Mouse (Mus musculus) spleen, postnatal 4 days (tissue): ENCODE measurements around the gene Rrp36.

Experiments
- DNase-seq, 2 experiments: peaks; one replicate each; pipeline ENCODE4 v3.0.0; 2022; ENCODE audit warnings: low spot score in 2 of 2

The Rrp36 gene

GRCm38 (mm10) chr17:46673850-46674529, at the start of gene Rrp36:
Gene Rrp36 (minus strand): TSS chr17:46674352.
- DNase-seq, result peak; percentile 88 to 92

- no peak for DNase-seq
These were observed 46.9 kb upstream of the Rrp36 start for GRCm38 (mm10) chr17:46721077-46721476.

DNA sequence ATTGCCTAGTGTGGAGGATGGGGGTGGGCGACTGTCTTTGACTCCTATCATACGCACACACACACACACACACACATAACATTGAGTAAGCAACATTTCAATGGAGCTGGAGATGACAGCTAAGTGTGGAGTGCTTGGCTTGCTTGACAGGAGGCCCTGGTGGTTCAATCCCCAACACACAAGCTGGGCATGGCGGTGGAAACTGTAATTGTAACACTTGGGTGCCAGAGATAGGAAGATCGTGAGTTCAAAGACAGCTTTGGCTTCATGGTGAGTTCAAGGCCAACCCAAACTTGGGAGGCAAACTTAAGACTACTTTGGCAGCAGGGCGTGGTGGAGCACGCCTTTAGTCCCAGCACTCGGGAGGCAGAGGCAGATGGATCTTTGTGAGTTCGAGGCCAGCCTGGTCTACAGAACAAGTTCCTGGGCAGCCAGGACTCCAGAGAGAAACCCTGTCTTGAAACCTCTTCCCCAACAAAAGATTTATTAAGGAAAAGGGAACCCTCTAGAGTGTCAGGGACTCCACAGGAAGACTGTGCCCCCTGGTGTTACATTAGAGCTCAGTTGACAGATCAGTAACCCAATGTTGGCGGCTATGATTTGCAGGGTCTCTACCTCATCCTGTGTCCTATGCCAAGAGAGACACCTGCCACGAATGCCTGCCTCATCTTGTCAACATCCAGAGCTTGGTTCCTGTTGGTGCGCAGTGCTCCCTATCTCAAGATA, 40.8 kb upstream of the Rrp36 start:
- DNase-seq, result no peak

- no peak for DNase-seq
These were observed 39.7 kb upstream of the Rrp36 start for GRCm38 (mm10) chr17:46713849-46714248.

DNA sequence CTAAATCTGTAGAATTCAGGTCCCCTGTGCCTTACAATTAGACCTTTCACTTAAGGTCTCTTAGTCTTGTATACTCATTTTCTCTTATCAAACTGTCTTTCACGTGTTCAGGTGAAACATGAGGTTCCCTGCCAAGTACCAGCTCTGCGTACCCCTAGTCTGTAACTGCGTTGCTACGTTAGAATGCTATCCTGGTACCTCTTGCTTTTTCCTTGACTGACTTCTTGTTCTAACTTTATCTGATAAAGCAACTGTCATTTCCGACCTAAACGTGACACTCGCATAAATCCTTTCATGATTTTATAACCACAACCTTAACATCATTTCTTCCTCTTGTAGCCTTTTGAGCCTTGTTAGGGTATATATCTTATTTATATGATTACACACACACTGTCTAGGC, 38.3 kb upstream of the Rrp36 start:
- no peak for DNase-seq

DNA sequence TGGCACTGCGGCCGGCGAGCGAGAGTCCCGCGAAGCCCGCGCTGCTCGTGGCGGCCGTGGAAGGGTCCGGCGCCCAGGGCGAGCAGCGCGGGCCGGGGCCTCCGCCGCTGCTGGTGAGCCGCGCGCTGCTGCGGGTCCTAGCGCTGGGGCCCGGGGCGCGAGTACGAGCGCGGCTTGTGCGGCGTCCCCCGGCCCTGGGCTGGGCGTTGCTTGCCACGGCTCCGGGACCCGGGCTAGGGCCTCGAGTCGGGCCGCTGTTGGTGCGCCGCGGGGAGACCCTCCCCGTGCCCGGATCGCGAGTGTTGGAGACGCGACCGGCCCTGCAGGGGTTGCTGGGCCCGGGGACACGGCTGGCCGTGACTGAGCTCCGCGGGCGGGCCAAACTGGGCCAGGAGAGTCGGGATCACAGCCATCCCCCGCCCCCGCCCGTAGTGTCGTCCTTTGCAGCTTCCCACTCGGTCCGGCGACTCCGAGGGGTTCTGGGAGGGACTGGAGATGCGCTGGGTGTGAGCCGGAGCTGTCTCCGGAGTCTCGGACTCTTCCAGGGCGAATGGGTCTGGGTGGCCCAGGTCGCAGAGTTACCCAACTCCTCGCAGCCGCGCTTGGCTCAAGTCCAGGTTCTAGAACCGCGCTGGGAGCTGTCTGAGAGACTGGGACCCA, 37.6 kb upstream of the Rrp36 start:
- DNase-seq, result peak; percentile 61 to 83

- DNase-seq, result peak; percentile 87 to 93
These were observed 36.9 kb upstream of the Rrp36 start, which contains the start of gene Pex6 for GRCm38 (mm10) chr17:46710959-46711597. Gene Pex6 (plus strand): TSS chr17:46711463.

GRCm38 (mm10) chr17:46706375-46707089, 32.4 kb upstream of the Rrp36 start:
- no peak for DNase-seq

DNA sequence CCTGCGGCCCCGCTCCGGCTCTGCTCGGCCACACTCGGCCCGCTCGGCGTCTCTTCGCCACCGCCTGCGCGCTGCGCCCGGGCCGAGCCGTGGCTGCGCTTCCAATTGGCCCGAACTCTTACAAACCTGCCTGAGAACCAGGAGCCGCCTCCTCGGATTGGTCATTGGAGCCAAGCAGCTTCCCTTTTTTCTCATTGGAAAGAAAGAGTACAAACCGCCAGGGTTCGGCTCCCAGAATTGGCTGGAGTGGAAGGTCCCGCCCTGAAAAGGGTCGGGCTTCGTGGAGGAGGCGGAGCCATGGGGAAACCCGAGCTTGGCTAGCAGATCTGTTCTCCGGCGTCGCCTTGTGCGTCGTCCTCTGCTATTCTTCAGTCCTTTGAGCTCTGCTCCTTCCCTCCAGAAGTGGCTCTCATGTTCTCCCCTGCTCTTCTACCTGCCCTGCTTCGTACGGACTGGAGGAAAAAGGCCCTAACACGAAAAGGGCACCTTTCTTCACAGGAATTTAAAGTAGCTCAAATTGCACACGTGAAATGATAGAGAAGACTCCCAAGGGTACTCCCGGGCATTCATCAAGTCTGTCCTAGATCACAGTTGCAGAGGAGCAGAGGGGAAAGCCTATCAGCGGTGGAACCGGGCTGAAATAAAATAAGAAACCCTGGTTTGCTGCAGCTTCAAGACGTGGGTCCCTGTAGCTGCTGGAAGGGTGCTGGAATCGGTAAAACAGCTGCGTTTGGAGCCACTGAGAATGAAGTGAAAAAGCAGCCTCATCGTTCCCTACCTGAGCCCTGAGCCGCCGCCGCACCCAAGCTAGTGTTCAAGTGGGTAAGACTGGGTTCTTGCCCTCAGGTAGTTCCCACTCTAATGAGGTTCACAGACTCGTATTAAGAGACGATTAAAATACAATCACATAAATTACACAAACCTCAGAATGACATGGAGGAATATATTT, 31.0 kb upstream of the Rrp36 start, which contains the start of gene Ppp2r5d:
Gene Ppp2r5d (minus strand): TSS at position 225 of the 949 bp plus-strand sequence.
- DNase-seq, result peak; percentile 95

- DNase-seq, result no peak
These were observed 30.1 kb upstream of the Rrp36 start for GRCm38 (mm10) chr17:46703971-46704886.

GRCm38 (mm10) chr17:46702506-46702905, 28.4 kb upstream of the Rrp36 start:
- DNase-seq, result no peak

DNA sequence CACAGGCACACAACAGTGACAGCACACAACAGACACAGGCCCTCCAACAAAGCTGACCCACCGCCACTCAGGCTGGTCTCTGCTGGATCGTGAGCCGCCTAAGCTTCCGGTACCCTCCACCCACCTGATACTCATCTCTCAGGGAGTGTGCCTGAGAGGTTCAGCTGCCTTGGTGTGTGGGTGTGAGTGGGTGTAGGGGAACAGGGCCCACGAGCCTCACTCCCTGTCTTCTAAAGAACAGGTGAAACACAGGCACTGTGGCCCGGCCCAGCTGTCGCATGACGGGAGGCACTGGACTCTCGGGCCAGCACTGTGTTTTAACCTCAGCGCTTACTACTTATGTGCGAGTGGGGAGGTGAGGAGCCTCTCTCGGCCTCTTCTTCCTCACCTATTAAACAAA, 27.9 kb upstream of the Rrp36 start:
- no peak for DNase-seq

DNA sequence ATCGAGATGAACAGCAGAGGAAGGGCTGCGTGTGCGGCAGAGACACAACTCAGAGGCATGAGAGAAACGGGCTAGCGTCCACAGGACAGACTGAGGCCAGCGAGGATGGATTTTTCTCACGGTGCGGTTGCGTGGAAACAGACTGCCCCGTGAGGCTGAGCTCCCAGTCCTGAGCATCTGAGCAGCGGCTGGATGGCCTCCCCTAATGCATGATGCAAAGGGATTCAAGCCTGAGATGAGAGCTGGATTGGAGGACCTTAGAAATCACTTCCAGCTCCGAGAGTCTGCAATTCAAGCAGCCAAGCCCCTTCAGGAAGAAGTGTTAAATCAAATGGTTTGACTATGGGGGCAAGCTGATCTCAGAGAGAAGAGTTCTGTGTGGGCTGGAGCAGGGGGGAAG, 27.3 kb upstream of the Rrp36 start:
- no peak for DNase-seq

DNA sequence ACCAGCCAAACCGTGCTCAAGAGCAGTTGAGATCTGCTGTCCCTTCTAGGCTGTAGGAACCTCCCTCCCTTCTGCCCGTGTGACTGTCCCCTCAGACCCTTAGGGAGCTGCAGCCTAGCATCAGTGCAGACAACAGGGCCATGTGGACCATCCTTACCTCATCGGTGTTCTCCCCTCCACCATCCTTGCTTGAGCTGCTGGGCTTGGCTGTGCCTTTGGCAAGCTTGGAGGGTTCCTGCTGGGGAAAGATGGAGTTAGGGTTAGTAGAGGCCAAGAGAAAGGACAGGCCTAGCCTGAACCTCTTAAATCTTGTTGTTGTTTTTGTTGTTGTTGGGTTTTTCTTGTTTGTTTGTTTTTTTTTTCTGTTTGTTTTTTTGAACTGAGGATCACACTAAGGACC, 25.8 kb upstream of the Rrp36 start:
- DNase-seq, result no peak

GRCm38 (mm10) chr17:46699245-46699644, 25.1 kb upstream of the Rrp36 start:
- no peak for DNase-seq

DNA sequence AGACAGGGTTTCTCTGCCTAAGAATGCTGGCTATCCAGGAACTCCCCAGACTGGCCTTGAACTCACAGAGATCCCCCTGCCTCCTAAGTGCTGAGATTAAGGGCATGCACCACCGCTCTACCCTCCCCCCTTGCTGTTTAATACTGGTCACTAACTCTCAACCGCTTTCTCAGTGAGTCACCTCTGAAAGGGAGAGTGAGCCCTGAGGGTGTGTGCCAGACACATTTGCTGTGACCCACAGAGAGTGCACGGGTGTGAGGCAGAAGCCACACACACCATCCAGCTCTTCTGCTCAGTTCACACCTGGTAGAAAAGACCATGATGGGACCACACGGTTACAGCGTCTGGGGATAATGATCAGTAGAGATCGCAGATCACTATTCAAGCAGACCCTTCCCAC, 24.4 kb upstream of the Rrp36 start:
- DNase-seq, result no peak

DNA sequence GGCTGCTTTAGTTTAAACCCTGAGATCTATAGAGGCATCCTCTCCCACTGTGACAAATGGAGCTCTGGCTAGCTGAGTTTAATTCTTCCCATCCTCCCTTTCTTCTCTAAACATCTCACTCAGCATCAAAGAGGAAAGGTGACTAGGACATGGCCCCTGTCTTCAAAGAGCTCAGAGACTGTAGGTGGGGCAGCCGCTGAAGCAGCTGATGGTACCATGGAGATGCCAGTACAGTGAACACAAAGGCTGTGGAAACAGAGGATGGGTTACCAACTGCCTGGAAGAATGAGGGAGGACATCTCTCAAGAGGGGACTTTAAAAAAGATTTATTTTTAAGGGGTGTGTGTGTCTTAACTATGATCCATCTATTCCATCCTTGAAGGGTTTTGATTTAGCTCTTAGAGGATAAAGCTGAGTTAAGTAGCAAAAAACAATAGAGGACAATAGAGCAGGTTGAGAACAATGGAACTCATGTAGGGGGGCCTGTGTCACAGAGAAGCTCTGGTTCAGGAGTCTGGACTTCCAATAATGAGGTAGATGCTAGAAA, 20.4 kb upstream of the Rrp36 start:
- DNase-seq, result no peak

DNA sequence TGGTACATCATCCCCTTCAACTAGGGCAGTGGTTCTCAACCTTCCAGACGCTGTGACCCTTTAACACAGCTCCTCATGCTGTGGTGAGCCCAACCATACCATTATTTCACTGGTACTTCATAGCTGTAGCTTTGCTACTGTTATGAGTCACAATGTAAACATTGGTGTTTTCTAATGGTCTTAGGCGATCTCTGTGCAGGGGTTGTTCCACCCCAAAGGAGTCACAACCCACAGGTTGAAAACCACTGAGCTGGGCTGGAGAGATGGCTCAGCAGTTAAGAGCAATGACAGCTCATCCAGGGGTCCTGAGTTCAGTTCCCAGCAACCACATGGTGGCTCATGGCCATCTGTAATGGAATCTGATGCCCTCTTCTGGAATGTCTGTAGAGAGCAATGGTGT, 17.2 kb upstream of the Rrp36 start:
- no peak for DNase-seq

DNA sequence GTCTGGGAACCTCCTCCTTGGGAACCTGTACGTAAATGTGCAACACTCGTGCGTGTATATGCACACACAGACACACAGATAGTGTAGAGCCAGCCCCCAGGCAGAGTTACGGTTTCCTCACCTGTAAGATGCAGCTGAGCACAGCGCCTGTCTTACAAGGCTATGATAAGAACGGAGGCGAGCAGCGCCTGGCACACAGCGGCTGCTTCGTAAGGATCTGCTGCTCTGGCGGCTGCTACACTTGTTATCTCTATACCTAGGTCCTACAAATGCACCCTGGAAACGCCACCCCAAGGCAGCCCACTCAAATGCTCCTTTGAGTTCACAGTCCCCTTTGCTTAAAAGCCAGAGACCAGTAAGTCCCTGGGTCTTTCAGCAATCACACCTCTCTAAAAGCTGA, 16.5 kb upstream of the Rrp36 start:
- no peak for DNase-seq
